Mouse (Mus musculus): Measurements from ENCODE around the gene Tmem151b.

Tmem151b gene

DNA sequence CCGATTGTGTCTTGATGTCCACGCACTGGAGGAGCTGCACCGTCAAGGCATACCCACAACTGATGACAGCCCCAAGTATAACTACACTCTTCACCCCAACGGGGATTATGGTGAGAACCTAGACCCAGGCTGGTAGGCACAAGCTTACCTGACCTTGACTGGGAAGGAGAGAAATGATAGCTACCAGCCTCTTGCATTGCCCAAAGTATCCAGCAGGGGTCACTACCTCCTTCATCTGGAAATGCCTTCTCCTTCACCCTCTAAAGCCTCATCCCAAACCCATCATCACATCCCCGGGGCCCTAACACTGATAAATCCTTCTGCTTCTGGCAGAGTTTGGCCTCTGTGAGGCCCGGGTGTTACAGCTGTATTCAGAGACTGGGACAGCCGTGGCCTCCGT, 33.0 kb downstream of the Tmem151b start:
- intact Hi-C loops (cut with DNase I), result loop anchor here (5.0 kb wide), 1 partner anchor 36 kb away; no protein-coding TSS in a partner anchor

DNA sequence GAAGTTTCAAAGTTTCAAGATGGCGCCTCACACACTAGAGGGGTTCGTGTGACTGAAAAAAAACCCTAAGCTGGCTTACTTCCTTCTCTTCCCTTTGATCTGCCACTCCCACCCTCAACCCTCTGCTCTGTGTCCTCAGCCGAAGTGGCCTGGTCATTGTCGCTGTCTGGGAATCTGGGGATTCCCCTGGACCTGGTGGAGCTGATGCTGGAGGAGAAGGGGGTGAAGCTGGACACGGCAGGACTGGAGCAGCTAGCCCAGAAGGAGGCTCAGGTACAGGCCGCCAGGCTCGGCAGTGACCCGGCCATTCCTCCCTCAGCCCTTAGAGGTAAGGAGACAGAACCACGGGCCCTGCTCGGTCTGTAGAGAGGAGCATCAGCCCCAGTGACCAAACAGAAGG, 33.7 kb downstream of the Tmem151b start:
- intact Hi-C loops (cut with DNase I), result loop anchor here (5.0 kb wide), 1 partner anchor 36 kb away; no protein-coding TSS in a partner anchor

DNA sequence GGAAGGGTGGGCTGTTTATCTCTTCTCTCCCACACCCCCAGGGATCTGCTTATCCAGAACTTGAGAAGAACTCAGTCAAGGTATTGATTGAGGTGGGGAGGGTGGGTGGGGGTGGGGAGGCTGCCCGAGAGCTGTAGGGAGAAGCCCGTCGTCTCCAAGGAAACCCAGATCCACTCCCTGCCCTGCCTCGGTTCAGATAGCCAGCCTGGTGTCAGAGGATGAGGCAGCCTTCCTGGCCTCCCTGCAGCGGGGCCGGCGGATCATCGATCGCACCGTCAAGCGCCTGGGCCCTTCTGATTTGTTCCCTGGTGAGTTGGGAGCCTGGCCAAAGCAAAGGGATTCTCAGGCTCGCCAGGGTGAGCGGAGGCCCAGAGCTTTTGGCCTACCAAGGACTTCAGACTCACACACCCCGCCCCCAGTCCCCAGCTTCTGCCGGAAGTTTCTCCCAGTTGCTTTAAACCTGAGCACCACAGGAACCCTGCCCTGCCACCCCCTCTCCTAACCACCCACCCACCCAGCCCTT, 34.2 kb downstream of the Tmem151b start:
- intact Hi-C loops (cut with DNase I), result loop anchor here (5.0 kb wide), 1 partner anchor 37 kb away; no protein-coding TSS in a partner anchor

DNA sequence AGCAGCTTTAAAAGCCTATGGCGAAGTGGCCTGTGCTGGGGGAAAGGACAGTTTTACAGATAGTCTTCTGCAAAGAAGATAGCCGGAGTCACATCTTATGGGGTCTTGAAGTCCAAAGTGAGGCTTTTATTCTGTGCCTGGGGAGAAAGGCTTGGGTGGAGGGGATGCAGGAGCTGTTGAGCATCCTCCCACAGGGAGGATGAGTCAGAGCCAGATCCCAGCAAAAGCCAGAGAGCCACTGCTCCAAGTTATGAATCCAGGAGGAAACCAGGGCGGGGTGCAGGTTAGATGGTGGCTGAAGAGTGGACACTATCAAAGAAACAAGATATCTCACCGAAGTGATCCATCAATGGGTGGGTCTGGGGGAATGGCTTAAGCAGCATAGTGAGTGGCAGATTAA, 37.7 kb downstream of the Tmem151b start:
- intact Hi-C loops (cut with DNase I), result no loop called here

DNA sequence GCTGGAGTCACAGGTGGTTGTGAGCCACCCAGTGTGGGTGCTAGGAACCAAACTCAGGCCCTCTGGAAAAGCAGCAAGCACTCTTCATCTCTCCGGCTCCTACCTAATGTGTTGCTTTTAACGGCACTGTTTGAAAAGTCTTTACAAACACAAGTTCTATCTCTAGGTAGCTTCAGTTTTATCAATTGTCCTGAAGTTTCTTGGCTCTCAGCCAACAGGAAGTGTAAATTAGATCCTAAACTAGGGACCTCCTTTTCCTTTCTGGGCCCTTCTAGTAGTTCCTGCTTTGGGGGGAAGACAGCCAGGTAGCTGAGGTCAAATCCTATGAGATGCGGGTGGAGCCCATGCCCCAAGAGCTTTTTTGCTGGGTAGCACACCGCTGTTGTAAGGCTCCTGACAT, 38.6 kb downstream of the Tmem151b start:
- intact Hi-C loops (cut with DNase I), result no loop called here

DNA sequence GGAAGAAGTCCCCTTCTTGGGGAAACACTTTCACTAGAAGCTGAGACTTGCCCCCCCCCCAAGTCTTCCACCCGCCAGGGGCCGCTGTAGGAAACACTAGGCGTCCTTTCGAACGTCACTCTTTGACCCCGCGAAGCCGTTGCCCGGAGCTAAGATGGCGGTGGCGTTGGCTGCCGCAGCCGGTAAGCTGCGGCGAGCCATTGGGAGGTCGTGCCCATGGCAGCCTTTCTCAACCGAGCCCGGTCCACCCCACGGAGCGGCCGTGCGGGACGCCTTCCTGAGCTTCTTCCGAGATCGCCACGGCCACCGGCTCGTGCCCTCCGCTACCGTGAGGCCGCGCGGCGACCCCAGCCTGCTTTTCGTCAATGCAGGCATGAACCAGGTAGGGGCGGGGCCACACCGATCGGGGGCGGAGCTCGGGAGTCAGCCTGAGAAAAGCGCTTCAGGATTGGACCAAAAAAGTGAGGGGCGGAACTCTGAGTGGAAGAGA, 42.7 kb downstream of the Tmem151b start, which contains the start of gene Aars2:
Gene Aars2 (plus strand): TSS at position 142 of the 490 bp plus-strand sequence.
- intact Hi-C loops (cut with DNase I), result no loop called here

DNA sequence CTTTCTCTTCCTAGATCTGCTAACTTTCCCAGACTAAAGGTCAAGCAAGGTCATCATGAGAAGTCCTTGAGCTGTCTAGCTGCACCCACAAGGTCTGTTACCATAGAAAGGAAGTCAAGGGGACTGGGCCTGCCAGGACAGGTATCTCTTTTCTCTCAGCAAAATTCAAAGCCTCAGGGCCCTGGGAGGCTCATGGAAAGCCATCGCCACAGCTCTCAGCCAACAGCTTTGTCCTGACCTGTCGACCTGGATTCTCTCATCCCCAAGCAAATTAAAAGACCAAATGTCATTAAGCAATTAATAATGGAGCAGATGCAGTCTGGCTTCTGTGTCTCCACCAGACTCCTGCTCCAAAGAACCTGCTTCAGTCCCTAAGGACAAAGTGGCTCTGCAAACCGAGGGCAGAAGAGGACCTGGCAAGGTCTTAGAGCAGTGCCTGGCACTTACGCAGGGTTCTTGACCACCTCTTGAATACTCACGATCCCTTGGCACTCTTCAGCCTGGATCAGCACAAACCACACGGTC, 43.5 kb downstream of the Tmem151b start:
- intact Hi-C loops (cut with DNase I), result no loop called here

DNA sequence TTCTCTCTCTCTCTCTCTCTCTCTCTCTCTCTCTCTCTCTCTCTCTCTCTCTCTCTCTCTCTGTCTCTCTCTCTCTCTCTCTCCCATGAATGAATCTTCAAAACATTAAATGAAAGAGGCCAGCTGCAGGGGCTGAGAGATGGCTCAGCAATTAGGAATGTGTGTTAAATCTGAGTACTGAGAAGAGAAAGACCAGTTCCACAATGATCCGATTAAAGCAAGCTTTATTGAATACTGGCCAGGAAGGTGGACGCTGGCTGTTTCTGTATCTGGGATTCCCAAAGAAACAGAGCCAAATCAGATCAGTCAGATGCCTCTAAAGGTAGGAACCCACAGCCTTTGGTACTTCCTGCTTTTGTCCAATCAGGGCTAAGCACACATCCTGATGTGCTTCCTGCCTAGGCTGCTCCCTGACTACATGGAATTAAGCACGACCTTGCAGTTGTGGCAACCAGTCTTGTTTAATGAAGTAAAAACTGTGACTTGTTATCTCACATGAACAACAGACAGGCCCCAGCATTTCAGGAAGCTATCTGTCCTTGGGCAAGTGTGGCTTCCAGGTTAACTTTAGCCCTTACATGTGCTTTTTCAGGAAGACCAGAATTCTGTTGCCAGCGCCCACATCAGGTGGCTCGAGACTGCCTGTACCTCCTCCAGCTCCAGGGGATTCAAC, 46.0 kb downstream of the Tmem151b start:
- intact Hi-C loops (cut with DNase I), result no loop called here

DNA sequence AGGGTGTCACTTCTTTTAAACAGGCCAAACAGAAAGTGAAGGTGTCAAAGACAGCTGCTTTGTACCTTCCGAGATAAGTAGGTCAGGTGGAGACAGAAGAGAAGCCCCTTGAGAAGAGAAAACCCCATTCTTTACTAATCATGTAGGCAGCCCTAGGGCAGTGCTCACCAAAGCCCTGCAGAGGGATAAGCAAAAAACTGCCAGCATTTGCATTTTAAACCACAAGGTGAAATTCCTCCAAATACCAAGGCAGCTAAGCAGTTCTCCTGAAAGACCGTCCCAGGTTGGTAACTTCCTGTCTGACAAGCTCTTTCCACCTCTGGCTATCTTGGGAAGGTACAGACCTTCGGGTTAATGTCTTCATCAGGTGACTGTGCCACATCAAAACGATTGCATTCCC, 47.2 kb downstream of the Tmem151b start:
- intact Hi-C loops (cut with DNase I), result no loop called here

DNA sequence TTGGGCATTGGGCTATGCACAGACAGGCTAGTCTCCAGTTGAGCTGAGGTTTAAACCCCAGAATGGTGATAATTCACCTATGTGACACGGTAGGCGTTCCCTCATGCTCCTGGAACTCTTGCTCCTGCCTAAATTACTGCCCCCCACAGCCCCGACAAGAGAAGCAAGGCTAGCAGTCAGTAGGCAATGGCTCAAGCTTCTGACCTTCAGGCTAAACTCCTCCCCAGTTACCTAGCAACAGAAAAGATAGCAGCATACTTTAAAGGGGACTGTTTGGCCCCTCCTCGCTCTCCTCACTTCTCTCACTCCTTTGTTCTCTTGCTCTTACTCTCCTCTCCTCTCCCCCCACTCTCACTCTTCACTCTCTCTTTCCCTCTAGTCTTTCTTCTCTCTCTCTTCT, 48.5 kb downstream of the Tmem151b start:
- intact Hi-C loops (cut with DNase I), result no loop called here

DNA sequence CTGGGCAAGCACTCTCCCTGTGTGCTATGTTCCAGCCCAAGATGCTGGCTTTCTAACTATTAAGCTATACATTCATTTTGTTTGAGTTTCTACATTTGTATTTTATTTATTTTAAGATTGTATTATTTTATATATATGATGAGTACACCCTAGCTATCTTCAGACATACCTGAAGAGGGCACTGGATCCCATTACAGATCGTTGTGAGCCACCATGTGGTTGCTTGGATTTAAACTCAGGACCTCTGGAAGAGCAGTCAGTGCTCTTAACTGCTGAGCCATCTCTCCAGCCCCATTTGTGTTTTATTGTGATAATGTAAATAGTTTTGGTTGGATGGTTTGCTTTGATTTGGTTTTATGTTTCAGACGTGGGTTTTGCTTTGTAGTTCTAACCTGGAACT, 50.0 kb downstream of the Tmem151b start:
- intact Hi-C loops (cut with DNase I), result no loop called here

DNA sequence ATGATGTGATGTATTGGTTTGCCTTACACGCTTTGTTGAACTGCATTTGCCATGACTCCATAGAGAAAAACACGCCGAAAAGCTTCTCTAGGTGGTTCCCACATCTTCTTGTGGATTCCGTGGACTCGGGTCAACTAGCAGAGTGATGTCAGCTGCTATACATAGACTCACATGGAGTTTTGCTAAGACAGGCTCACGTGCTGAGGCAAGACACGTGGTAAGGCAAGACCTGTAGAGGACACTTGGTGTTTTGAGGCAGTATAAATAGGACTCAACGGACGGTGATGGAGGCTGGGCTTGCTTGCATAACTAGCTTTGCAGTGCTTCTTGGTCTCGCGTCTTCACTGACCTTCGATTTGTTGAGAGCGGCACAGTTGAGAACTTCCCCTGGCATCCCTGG, 51.1 kb downstream of the Tmem151b start:
- intact Hi-C loops (cut with DNase I), result no loop called here

DNA sequence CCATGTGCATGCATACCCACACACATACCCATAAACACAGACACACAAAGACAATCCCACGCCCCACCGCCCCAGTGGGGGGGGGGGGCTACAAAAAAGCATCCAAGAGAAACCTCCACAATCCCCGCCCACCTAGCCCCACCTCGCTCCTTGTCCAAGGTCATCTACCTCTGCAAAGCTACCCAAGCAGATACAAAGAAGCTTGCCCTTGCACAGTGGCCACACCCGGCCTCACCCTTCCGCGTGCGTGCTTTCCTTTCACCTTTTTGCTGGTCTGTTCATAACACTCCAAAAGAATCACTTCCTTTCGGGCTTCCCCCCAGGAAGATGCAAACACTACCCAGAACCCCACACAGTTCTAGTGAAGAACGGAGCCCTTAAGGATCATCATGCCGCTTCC, 54.1 kb downstream of the Tmem151b start:
- intact Hi-C loops (cut with DNase I), result no loop called here

Measured in adrenal gland (tissue).